Mouse (Mus musculus): Measurements from ENCODE around the gene Snai1.

Gene Snai1

DNA sequence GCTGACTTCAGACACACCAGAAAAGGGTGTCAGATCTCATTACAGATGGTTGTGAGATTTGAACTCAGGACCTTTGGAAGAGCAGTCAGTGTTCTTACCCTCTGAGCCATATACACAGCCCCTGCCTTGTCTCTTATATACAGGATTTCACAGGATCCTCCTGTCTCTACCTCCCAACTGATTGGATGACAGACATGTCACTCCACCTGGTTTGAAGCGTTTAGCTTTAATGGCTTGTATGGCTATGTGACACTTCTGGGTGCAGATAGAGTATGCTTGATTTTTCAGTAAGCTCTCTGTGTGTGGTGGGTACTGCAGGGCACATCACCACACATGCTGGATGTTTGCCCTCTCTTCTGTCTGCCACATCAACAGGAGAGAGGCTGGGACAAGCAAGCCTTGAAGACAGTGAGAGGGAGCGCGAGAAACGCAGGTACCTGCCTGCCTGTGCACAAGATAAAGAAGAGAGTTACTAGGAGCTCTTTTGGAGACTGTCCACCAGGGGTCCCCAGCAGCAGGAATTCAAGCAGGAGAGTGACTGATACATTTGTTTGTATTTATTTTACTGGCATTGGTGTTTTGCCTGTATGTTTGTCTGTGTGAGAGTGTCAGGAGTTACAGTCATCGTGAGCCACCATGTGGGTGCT lies 18.3 kb upstream of the Snai1 start:
- DNase-seq (ENCODE audit: low spot score in 2 of 2) = no peak

- no peak for DNase-seq (ENCODE audit: low spot score in 2 of 2)
Observed at GRCm38 (mm10) chr2:167528278-167528677, 9.7 kb upstream of the Snai1 start.

- DNase-seq (ENCODE audit: low spot score in 2 of 2) = no peak
Observed at GRCm38 (mm10) chr2:167529935-167530513, 8.0 kb upstream of the Snai1 start.

DNA sequence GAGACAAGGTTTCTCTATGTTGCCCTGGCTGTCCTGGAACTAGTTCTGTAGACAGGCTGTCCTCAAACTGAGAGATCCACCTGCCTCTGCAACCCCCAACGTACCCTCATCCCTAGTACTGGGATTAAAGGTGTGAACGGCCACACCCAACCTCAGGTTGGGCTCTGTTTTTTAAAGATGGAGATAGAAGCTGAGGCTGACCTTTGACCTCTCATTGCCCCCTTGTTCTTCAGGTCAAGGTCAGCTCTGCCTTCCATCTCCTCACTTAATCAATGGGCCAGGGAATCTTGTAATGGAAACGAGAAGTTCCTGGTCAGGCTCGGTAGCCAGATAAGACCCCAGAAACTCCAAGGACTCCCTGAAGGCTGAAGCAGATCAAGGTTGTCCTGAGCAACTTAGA lies 7.5 kb upstream of the Snai1 start:
- no peak for DNase-seq (ENCODE audit: low spot score in 2 of 2)

DNA sequence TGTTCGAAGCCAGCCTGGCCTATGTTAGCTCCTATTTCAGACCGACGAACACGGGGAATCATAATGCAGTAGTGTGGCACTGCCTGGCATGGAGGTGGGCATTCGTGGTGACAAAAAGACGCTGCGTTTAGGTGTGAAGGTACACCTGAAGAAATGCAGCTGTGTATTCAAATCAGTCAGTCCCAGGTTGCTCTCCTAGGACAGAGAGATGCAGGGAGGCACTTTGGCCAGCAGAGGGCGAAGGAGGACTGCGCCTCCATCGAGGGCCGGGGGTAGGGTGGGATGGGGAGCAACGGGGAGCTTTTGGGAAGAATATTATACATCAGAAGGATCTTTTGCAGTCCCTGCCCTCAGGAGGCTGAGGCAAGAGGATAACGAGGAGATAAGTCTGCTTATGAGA lies 5.9 kb upstream of the Snai1 start:
- peak in 1 of 2 experiments; percentile 32 for DNase-seq (ENCODE audit: low spot score in 2 of 2)

GRCm38 (mm10) chr2:167533880-167534279 lies 4.1 kb upstream of the Snai1 start:
- no peak for DNase-seq (ENCODE audit: low spot score in 2 of 2)

- no peak for DNase-seq (ENCODE audit: low spot score in 2 of 2)
Observed at GRCm38 (mm10) chr2:167536320-167536945, 1.6 kb upstream of the Snai1 start.

DNA sequence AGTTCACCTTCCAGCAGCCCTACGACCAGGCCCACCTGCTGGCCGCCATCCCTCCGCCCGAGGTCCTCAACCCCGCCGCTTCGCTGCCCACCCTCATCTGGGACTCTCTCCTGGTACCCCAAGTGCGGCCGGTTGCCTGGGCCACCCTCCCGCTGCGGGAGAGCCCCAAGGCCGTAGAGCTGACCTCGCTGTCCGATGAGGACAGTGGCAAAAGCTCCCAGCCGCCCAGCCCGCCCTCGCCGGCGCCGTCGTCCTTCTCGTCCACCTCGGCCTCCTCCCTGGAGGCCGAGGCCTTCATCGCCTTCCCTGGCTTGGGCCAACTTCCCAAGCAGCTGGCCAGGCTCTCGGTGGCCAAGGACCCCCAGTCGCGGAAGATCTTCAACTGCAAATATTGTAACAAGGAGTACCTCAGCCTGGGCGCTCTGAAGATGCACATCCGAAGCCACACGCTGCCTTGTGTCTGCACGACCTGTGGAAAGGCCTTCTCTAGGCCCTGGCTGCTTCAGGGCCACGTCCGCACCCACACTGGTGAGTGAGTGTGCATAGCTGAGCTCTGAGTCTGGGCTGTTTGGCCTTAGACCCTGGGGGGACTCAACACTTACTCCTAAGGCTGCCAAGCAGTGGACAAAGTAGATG lies 794 bp downstream of the Snai1 start:
- no peak for DNase-seq (ENCODE audit: low spot score in 2 of 2)

DNA sequence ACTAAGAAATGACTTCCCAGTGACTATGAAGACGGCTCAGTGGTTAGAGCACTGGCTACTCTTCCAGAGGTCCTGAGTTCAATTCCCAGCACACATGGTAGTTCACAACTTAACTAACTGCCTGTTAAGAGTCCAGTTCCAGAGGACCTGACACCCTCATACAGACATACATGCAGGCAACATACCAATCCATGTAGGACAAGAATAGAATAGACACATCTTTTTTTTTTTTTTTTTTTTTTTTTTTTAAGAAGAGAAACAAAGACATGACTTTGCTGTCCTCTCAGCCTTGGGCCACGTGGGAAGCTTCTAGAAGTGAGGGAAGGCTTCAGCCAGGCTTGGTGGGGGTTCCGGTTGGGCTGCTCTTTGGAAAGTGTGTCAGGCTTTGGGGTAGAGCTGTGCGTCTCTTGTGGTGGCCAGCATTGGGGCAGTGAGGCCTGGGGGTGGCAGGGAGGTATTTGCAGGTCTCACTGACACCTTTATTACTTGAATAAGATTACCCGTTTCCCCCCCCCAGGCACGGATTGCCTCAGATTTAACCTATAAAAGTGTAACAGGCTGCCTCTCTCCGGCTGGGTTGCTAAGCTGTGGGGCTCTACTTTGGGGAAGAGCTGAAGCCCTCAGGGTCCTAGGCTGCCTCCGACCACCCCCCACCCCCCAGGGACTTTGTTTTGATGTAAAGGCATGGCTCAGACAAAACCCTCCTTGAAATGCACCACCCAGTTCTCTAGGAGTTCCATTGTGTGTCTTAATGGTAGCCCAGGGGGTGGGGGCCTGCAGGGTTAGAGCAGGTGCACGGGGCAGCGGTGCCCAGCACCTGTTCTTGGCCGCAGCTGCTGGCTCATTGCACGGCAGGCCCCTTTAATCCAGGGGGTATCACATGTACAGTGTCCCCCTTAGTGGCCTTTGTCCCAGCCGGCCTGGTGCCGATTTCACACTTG lies 1.8 kb downstream of the Snai1 start:
- no peak for DNase-seq (ENCODE audit: low spot score in 2 of 2)

DNA sequence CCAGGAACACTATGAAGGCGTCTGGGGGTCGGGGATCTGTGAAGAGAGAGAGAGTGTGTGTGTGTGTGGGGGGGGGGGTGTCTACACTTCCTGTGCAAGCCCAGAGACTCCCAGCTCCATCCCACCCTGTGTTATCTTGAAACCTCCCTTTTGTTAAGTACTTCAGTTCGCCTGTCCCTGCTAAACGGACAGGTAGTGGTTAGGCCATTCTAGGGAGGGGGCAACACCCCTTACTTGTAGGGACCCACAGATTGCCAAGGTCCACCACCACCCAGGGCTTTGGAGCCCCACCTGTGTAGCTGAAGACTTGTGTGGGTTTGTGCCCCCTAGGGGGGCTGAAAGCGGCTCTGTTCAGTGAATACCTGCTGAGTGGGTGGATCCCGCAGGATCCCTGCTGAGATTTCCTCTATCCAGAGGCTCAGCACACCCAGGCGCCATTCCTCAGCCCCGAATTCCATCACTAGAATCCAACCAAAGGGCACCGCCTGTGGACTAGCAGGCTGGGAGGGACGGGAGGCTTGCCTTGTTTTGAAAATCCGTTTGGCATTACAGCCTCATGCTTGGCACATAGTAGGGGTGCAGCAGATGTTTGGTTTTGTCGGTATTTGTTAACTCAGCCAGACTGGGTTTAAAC lies 2.6 kb downstream of the Snai1 start:
- DNase-seq (ENCODE audit: low spot score in 2 of 2) = no peak

DNA sequence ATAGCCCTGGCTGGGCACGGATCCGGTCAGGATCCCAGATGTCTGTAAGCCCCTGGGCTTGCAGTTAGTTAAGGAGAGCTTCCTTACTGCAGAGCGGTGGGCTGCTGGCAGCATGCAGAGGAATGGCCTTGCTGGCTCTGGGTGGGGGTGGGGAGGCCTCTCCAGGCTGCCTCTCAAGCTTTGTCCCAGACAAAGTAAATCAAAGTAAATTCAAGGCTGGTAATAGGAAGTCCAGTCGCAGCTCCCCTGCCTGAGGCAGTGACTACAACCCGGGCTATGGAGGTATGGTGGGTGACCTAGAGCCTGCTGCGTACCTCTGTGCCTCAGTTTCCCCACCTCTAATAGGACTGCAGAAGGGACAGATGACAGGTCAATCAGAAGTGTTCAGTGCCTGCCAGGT lies 3.3 kb downstream of the Snai1 start:
- no peak for DNase-seq (ENCODE audit: low spot score in 2 of 2)

GRCm38 (mm10) chr2:167541761-167542160 lies 3.8 kb downstream of the Snai1 start:
- no peak for DNase-seq (ENCODE audit: low spot score in 2 of 2)

GRCm38 (mm10) chr2:167542361-167542760 lies 4.4 kb downstream of the Snai1 start:
- no peak for DNase-seq (ENCODE audit: low spot score in 2 of 2)

DNA sequence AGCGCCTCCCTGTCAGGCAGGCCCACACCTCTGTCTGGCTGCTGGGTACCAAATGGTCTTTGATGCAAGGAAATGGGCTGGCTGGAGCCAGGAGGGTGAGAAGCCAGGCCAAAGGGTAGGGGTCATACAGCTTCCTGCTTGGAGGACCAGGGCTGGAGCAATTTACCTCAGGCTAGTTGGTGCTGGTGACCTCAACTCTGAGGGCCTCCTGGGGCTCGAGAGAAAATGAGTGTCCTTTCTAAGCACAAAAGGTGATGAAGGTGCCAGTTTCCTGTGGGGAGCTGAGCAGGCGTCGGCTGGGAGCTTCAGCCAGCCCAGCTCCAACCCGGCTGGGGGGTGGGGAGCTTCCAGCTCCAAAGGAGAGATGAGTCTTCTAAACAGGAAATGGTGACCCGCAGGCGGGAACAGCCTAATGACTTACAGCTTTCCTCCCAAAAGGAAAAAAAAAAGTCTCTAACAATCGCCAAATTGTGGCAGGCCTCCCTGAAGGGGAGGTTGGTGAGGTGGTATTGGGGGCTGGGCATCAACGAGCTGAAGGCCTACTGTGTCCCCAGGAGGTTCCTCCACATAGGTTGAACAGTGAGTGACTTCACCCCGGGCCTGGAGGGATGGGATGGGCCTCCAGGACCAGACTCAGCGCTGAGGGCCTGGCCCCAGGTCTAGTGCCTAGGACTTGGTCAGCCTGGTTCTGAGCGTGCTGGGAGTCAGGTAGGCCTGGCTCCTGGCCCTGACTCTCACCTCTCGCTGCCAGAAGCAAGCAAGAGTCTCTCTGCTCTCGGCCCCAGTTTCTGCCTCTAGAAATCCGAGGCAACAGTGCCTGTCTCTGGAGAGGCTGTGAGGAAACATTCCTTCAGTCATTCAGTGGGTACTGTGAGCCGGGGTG lies 5.4 kb downstream of the Snai1 start:
- no peak for DNase-seq (ENCODE audit: low spot score in 2 of 2)

- DNase-seq (ENCODE audit: low spot score in 2 of 2) = no peak
Observed at GRCm38 (mm10) chr2:167544004-167544356, 6.0 kb downstream of the Snai1 start.

DNA sequence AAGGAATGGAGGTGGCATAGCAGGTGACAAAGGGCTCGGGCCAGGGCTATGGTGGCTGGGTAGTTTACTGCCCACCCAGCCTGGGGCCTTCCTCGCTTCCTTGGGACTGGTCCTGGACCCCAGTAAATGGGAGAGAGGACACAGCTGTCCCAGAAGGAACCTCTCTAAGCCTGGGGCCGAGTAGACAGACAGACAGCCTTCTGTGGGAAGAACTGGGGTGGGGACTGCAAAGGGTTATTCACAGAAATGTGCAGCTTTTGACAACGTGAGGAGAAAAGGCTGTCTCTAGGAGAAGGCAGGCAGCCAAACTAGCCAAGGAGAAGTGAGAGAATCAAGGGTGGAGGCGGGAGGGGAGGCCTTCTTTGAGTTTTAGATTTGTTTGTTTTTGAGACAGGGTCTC lies 6.5 kb downstream of the Snai1 start:
- no peak for DNase-seq (ENCODE audit: low spot score in 2 of 2)

DNA sequence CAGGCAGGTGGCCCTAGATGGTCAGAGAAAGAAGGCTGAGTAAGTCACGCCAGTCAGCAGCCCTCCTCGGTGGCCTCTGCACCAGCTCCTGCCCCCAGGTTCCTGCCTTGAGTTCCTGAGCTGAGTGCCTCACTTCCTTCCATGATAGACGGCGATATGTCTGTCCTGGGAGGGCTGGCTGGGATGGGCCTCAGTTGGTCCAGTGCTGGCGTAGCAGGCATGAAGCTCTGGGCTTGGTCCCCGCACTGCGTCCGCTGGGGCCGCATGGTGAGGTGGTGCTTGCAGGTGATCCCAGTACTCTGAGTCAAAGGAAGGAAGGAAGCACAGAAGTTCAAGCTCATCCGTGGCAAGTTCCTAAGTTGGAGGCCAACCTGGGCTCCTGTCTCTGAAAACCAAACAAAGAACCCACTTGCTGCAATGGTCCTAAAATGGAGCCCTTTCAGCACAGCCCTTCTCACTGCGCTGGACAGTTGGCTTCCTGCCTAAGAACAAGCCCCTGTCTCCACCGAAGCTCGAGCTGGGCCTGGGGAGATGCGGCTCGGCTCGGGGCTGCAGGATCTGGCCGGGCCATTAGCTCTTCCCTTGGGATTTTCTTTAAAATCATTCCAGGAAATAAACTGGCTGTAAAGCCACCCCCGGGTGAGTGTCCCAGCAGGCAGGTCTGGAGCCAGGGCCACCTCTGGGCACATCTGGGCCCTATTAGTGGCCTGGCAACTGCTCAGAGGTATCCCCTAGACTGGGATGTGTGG lies 8.6 kb downstream of the Snai1 start:
- no peak for DNase-seq (ENCODE audit: low spot score in 2 of 2)

DNA sequence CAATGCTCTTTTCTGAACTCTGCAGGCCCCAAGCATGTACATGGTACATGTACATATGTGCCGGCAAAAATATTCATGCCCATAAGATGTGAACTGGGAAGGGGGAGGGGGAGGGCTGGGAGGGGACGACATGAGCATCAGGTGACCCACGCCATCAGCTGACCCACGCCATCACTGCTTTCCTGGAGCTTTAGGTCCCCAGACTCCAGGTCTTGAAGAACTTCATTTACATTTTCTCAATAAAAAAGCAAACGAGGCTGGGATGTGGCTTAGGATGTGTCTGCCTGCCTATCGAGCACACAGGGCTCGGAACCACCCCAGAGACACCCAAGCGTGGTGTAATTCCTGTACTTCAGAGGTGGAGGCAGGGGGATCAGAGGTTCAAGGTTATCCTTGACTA lies 9.4 kb downstream of the Snai1 start:
- no peak for DNase-seq (ENCODE audit: low spot score in 2 of 2)

GRCm38 (mm10) chr2:167548961-167549360 lies 11.0 kb downstream of the Snai1 start:
- DNase-seq (ENCODE audit: low spot score in 2 of 2) = no peak

Data from frontal cortex, postnatal 14 days (tissue).